Mouse (Mus musculus) intestine, embryonic 14.5 days (tissue): ENCODE measurements around the gene Adgrg7. TPM values are rescaled to one million over a fixed set of nuclear protein-coding genes. Genes with fewer than 3 reads are reported as not detected.

Source experiments
- ATAC-seq: fragments of 200-750 bp; cut with Nextera tagmentation; replicated peaks from 2 replicates; pipeline ENCODE4 v1.8.0; 2017; ENCODE audit warnings: low read depth, moderate number of reproducible peaks, moderate TSS enrichment, moderate library complexity; ENCODE audit not compliant: low FRiP score, low TSS enrichment
- DNase-seq: peaks from one replicate; pipeline ENCODE4 v3.0.0-alpha.2; 2018; ENCODE audit warnings: low spot score
- H3K27ac ChIP-seq: fragments of 300-500 bp; sonication (generic); 2 replicates; pipeline ENCODE4 v1.5.1; 2014; ENCODE audit warnings: low read depth, mild to moderate bottlenecking, control low read depth
- H3K27me3 ChIP-seq: fragments of 300-500 bp; sonication (generic); replicated peaks from 2 replicates; pipeline ENCODE4 v1.6.1; 2014; ENCODE audit warnings: low read length, control low read depth; ENCODE audit not compliant: control insufficient read depth, insufficient read depth
- H3K36me3 ChIP-seq: fragments of 300-500 bp; sonication (generic); 2 replicates; pipeline ENCODE4 v1.6.1; 2014; ENCODE audit warnings: low read length, control low read depth; ENCODE audit not compliant: control insufficient read depth, insufficient read depth
- H3K4me1 ChIP-seq: fragments of 300-500 bp; sonication (generic); replicated peaks from 2 replicates; pipeline ENCODE4 v1.6.1; 2014; ENCODE audit warnings: low read length, control low read depth, mixed read lengths; ENCODE audit not compliant: control insufficient read depth, insufficient read depth
- H3K4me2 ChIP-seq: fragments of 300-500 bp; sonication (generic); 2 replicates; pipeline ENCODE4 v1.6.1; 2014; ENCODE audit warnings: low read length
- H3K4me3 ChIP-seq: fragments of 300-500 bp; sonication (generic); 2 replicates; pipeline ENCODE4 v1.5.1; 2014; ENCODE audit warnings: low read depth, low read length, control low read depth, mixed read lengths
- H3K9ac ChIP-seq: fragments of 300-500 bp; sonication (generic); 2 replicates; pipeline ENCODE4 v1.6.1; 2014; ENCODE audit warnings: mild to moderate bottlenecking, low read length
- H3K9me3 ChIP-seq: fragments of 300-500 bp; sonication (generic); 2 replicates; pipeline ENCODE4 v1.6.1; 2016; ENCODE audit warnings: low read length, control low read depth; ENCODE audit not compliant: control insufficient read depth
- WGBS: fragments of 180-500 bp; shearing (Covaris S2); extraction: QIAGEN DNeasy Blood & Tissue Kit; methylation state at CpG from one replicate; pipeline ENCODE4 v1.1.7; 2014; 5-methylcytosine and 5-hydroxymethylcytosine counted together
- polyA plus RNA-seq: library from polyadenylated mRNA; unstranded; fragments of >200 nt; fragmentation: Nextera tagmentation; extraction: Ambion mirVana; gene quantifications from 2 replicates; pipeline ENCODE4 v1.2.1, GENCODE M21; 2014

The Adgrg7 gene
- polyA plus RNA-seq, 1 experiment from 2014 or later, result 0.99 TPM

- no peak overlapping the region for H3K9ac ChIP-seq
- ATAC-seq (no peak), DNase-seq (no peak)
- no peak overlapping the region for H3K27ac ChIP-seq
- WGBS, result 75% methylated on average over 7 of the region's 7 CpGs
- H3K27me3 ChIP-seq, result no peaks in the 10 kb centered on the region
- no peak overlapping the region for H3K4me2 ChIP-seq
- no peaks in the 10 kb centered on the region for H3K4me1 ChIP-seq
- H3K36me3 ChIP-seq, result no peaks in the 10 kb centered on the region
- no peaks in the 10 kb centered on the region for H3K9me3 ChIP-seq
- no peak overlapping the region for H3K4me3 ChIP-seq
These were observed 3.2 kb upstream of the Adgrg7 start for GRCm38 (mm10) chr16:56798873-56799272.

GRCm38 (mm10) chr16:56794383-56795144, 1.1 kb downstream of the Adgrg7 start:
- WGBS, result 86% methylated on average over 7 of the region's 7 CpGs
- no peak overlapping the region for H3K9ac ChIP-seq
- H3K36me3 ChIP-seq, result no peaks in the 10 kb centered on the region
- H3K4me2 ChIP-seq, result no peak overlapping the region
- ATAC-seq (no peak), DNase-seq (no peak)
- no peaks in the 10 kb centered on the region for H3K27me3 ChIP-seq
- H3K4me3 ChIP-seq, result no peak overlapping the region
- H3K27ac ChIP-seq, result no peak overlapping the region
- no peaks in the 10 kb centered on the region for H3K4me1 ChIP-seq
- H3K9me3 ChIP-seq, result no peaks in the 10 kb centered on the region

- Histone ChIP-seq H3K4me1 (no peaks in the 10 kb centered on the region), H3K9me3 (no peaks in the 10 kb centered on the region), H3K4me2 (no peak overlapping the region), H3K9ac (no peak overlapping the region), H3K27ac (no peak overlapping the region), H3K36me3 (no peaks in the 10 kb centered on the region), H3K4me3 (no peak overlapping the region), H3K27me3 (no peaks in the 10 kb centered on the region)
- WGBS, result 81% methylated on average over 1 of the region's 1 CpGs
- DNase-seq (no peak), ATAC-seq (no peak)
These were observed 1.9 kb downstream of the Adgrg7 start for GRCm38 (mm10) chr16:56793778-56794177.

- no peak overlapping the region for H3K9ac ChIP-seq
- WGBS, result 78% methylated on average over 2 of the region's 2 CpGs
- no peaks in the 10 kb centered on the region for H3K9me3 ChIP-seq
- H3K27me3 ChIP-seq, result no peaks in the 10 kb centered on the region
- ATAC-seq (no peak), DNase-seq (no peak)
- H3K4me3 ChIP-seq, result no peak overlapping the region
- no peak overlapping the region for H3K27ac ChIP-seq
- no peak overlapping the region for H3K4me2 ChIP-seq
- H3K36me3 ChIP-seq, result no peaks in the 10 kb centered on the region
- H3K4me1 ChIP-seq, result no peaks in the 10 kb centered on the region
These were observed 9.7 kb downstream of the Adgrg7 start for GRCm38 (mm10) chr16:56785943-56786342.

GRCm38 (mm10) chr16:56771163-56772105, 24.2 kb downstream of the Adgrg7 start:
- no peaks in the 10 kb centered on the region for H3K36me3 ChIP-seq
- no peaks in the 10 kb centered on the region for H3K27me3 ChIP-seq
- no peaks in the 10 kb centered on the region for H3K9me3 ChIP-seq
- no peaks in the 10 kb centered on the region for H3K4me1 ChIP-seq
- H3K27ac ChIP-seq, result no peak overlapping the region
- ATAC-seq, result no peak
- 47% methylated on average over 10 of the region's 10 CpGs for WGBS
- peak; percentile 53 for DNase-seq
- no peak overlapping the region for H3K4me3 ChIP-seq
- no peak overlapping the region for H3K9ac ChIP-seq
- no peak overlapping the region for H3K4me2 ChIP-seq

GRCm38 (mm10) chr16:56729060-56729459, 66.6 kb downstream of the Adgrg7 start:
- 14% methylated on average over 1 of the region's 1 CpGs for WGBS
- H3K9me3 ChIP-seq, result no peaks in the 10 kb centered on the region
- 0 out of 2 replicates have a peak, but pooled peaks cover 4% of the 10 kb centered on the region for H3K4me1 ChIP-seq
- ATAC-seq (no peak), DNase-seq (no peak)
- H3K27ac ChIP-seq, result no peak overlapping the region
- H3K4me2 ChIP-seq, result no peak overlapping the region
- no peak overlapping the region for H3K4me3 ChIP-seq
- H3K9ac ChIP-seq, result no peak overlapping the region
- H3K27me3 ChIP-seq, result no peaks in the 10 kb centered on the region
- no peaks in the 10 kb centered on the region for H3K36me3 ChIP-seq

GRCm38 (mm10) chr16:56724927-56725326, 70.7 kb downstream of the Adgrg7 start:
- H3K4me3 ChIP-seq, result no peak overlapping the region
- H3K36me3 ChIP-seq, result no peaks in the 10 kb centered on the region
- WGBS, result 48% methylated on average over 10 of the region's 10 CpGs
- no peaks in the 10 kb centered on the region for H3K9me3 ChIP-seq
- H3K27ac ChIP-seq, result no peak overlapping the region
- H3K4me2 ChIP-seq, result peak overlapping the region; percentile 23
- H3K4me1 ChIP-seq, result 0 out of 2 replicates have a peak, but pooled peaks cover 4% of the 10 kb centered on the region
- DNase-seq (peak; percentile 54), ATAC-seq (peak; percentile 64; the same call in 1 of the 2 replicates)
- no peaks in the 10 kb centered on the region for H3K27me3 ChIP-seq
- no peak overlapping the region for H3K9ac ChIP-seq

GRCm38 (mm10) chr16:56722357-56722756, 73.3 kb downstream of the Adgrg7 start:
- ATAC-seq, result no peak
- Histone ChIP-seq H3K27me3 (no peaks in the 10 kb centered on the region), H3K27ac (no peak overlapping the region), H3K4me1 (peaks cover 8% of the 10 kb centered on the region), H3K9me3 (no peaks in the 10 kb centered on the region), H3K9ac (no peak overlapping the region), H3K36me3 (no peaks in the 10 kb centered on the region), H3K4me3 (no peak overlapping the region), H3K4me2 (no peak overlapping the region)
- DNase-seq, result no peak
- 53% methylated on average over 4 of the region's 4 CpGs for WGBS
